Mouse (Mus musculus): ENCODE results near the gene Dennd4b.
"Not testable (repeated sequence)": the region's sequence is repeated elsewhere in the genome, so short reads cannot be mapped to it uniquely, and the experiment has no call there.

Dennd4b gene

GRCm38 (mm10) chr3:90253174-90253573, 11.8 kb upstream of the Dennd4b start:
- DNase-seq (ENCODE audit: low read depth): not testable (repeated sequence)

GRCm38 (mm10) chr3:90253653-90254418, 11.1 kb upstream of the Dennd4b start, which contains the start of gene Crtc2:
Gene Crtc2, plus strand, starts transcription at chr3:90254163.
- DNase-seq (ENCODE audit: low read depth): peak; percentile 97

GRCm38 (mm10) chr3:90254419-90255193, 10.4 kb upstream of the Dennd4b start:
- DNase-seq (ENCODE audit: low read depth): no peak

DNA sequence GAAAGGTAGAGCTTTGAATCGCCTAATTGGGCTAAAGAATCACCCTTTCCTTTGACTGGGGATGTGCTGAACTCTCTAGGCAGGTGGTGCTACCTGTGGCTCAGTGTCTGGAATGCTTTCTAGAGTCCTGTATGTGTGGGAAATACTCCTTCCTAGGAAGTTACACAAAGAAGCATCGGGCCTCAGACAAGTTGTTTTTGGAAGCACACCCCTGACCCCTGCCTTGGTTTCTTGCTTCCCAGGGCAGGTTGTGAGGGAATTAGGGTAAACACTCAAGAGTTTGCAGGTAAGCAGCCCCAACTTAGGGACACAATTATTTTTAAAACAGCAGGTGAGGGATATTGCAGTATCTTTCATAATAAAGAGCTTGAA, 9.8 kb upstream of the Dennd4b start:
- no peak for DNase-seq (ENCODE audit: low read depth)

GRCm38 (mm10) chr3:90255784-90256353, 9.1 kb upstream of the Dennd4b start:
- DNase-seq (ENCODE audit: low read depth): no peak

- DNase-seq (ENCODE audit: low read depth): no peak
These were observed 8.1 kb upstream of the Dennd4b start for GRCm38 (mm10) chr3:90256731-90257530.

DNA sequence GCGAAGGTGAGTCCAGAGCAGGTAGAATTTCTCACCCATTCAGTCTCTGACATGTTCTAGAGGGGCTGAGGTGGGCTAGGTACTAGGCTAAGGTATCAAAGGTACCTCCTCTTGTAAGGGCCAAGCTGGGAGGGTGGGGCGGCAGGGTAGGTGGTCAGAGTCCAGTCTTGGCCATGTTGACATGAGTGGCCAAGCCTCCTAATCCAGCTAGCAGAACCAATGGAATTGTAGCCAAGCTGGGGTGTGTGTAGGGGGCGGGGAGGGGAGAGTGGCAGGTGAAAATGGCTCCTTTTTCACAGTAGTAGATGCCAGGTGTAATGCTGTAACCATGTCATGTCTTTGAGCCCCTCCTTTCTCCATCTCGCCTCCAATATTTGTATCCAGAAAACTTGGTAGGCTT, 6.5 kb upstream of the Dennd4b start:
- DNase-seq (ENCODE audit: low read depth): no peak

DNA sequence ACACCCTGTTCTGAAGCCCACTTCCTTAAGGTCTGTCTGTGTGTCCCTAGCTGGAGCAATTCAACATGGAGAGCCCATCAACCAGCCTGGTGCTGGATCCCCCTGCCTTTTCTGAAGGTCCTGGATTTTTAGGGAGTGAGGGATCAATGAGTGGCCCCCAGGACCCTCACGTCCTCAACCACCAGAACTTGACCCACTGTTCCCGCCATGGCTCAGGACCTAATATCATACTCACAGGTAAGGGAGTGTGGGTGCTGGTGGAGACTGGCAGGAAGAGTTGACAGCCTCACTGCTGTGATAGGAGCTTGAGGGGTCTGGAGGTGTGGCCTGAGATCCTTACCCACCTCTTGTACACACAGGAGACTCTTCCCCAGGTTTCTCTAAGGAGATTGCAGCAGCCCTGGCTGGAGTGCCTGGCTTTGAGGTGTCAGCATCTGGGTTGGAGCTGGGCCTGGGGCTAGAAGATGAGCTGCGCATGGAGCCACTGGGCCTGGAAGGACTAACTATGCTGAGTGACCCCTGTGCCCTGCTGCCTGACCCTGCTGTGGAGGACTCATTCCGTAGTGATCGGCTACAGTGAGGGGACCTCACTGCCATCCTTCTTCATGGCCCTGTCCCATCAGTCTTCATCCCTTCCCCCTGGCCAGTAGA, 1.7 kb upstream of the Dennd4b start:
- DNase-seq (ENCODE audit: low read depth): no peak

GRCm38 (mm10) chr3:90264687-90265033, 325 bp upstream of the Dennd4b start:
- DNase-seq (ENCODE audit: low read depth): no peak

GRCm38 (mm10) chr3:90265932-90266741, 1.2 kb downstream of the Dennd4b start:
- peak; percentile 60 for DNase-seq (ENCODE audit: low read depth)

- DNase-seq (ENCODE audit: low read depth): no peak
These were observed 2.2 kb downstream of the Dennd4b start for GRCm38 (mm10) chr3:90266901-90267775.

- no peak for DNase-seq (ENCODE audit: low read depth)
These were observed 3.2 kb downstream of the Dennd4b start for GRCm38 (mm10) chr3:90268190-90268589.

DNA sequence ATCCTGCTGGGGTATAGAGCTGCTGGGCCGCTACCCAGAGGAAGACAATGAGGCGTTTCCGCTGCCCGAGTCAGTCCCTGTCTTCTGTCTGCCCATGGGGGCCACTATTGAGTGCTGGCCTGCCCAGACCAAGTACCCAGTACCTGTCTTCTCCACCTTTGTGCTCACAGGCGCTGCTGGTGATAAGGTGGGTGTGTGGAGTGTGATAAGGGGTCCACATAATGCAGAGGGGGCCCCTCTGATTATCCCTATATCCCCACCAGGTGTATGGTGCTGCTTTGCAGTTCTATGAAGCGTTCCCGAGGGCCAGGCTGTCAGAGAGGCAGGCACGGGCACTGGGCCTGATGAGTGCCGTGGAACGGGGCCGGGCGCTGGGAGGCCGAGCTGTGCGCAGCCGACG, 4.0 kb downstream of the Dennd4b start:
- DNase-seq (ENCODE audit: low read depth): no peak

DNA sequence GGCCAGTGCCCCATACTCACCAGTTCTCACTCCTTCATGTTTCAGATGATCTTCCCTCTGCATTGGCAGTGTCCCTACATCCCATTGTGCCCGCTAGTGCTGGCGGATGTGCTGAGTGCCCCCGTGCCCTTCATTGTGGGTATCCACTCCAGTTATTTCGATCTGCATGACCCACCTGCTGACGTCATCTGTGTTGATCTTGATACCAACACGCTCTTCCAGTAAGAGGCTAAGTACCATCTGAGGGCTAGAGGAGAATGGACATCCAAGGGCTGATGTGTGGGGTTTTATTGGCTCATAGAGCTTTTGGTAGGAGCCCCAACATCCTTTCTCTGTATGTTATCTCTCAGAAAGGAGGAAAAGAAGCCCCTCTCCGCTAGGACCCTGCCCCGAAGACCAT, 5.8 kb downstream of the Dennd4b start:
- no peak for DNase-seq (ENCODE audit: low read depth)

DNA sequence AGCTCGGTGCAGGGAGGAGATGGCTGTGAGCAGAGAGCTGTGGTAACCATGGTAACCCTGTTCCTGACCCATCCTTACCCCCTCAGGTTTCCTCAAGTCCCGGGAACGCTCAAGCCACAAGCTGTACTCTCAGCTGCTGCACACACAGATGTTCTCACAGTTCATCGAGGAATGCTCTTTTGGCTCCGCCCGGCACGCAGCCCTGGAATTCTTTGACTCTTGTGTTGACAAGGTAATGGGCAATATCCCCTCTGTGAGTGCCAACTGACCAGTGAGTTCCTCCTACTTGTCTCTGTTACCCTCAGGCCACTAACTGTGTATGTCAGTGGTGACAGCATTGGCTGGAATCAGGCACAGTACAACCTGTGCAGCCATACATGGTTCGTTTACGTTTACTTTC, 7.2 kb downstream of the Dennd4b start:
- no peak for DNase-seq (ENCODE audit: low read depth)

GRCm38 (mm10) chr3:90273855-90274254, 8.9 kb downstream of the Dennd4b start:
- no peak for DNase-seq (ENCODE audit: low read depth)

GRCm38 (mm10) chr3:90275286-90275685, 10.3 kb downstream of the Dennd4b start:
- DNase-seq (ENCODE audit: low read depth): no peak

DNA sequence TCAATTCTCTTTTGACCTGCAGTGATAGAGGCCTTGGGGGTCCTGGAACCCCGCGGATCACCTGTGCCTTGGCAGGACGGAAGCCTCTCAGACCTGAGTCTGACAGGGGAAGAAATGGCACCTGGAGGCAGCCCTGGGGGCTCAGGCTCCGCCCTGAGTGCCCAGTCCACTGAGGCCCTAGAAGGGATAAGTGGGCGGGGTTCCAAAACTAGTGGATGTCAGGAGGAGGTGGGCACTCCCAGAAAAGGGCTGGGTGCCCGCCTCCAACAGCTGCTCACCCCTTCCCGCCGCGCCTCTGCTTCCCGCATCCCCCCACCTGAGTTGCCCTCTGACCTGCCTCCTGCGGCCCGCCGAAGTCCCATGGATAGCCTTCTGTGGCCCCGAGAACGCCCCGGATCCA, 11.9 kb downstream of the Dennd4b start:
- no peak for DNase-seq (ENCODE audit: low read depth)

DNA sequence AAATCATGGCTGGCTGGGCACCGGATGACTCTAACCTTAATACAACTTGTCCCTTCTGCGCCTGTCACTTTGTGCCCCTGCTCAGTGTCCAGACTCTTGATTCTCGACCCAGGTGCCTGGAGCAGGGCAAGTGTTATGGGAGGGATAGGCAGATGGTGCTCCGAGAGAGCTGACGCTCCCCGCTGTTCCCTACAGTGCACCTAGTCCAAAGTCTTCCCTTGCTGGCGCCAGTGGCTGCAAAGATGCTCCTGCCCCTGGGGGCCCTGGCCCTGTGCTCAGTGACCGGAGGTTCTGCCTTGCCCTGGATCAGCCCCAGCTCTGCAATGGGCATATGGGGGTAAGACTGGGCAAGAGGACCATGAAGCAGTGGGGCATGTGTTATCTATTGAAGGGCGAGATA, 12.8 kb downstream of the Dennd4b start:
- no peak for DNase-seq (ENCODE audit: low read depth)

GRCm38 (mm10) chr3:90278211-90278610, 13.2 kb downstream of the Dennd4b start:
- DNase-seq (ENCODE audit: low read depth): no peak

Data from NIH3T3 (cell line).